Mouse (Mus musculus) liver, embryonic 11.5 days (tissue): ENCODE results near the gene Ptprn2. TPM values are rescaled to one million over a fixed set of nuclear protein-coding genes. Genes with fewer than 3 reads are reported as not detected.

Source experiments
- ATAC-seq: fragments of 200-750 bp; cut with Nextera tagmentation; replicated peaks from 2 replicates; pipeline ENCODE4 v1.8.0; 2017; ENCODE audit warnings: moderate number of reproducible peaks, mild to moderate bottlenecking, moderate TSS enrichment, moderate library complexity; ENCODE audit not compliant: low FRiP score
- DNase-seq: peaks from one replicate; pipeline ENCODE4 v3.0.0-alpha.2; 2017; ENCODE audit warnings: low spot score
- H3K27ac ChIP-seq: fragments of 300-500 bp; sonication (generic); 2 replicates; pipeline ENCODE4 v1.5.1; 2014; ENCODE audit warnings: mild to moderate bottlenecking, low read depth, low read length, control low read depth
- H3K27me3 ChIP-seq: fragments of 300-500 bp; sonication (generic); replicated peaks from 2 replicates; pipeline ENCODE4 v1.6.1; 2014; ENCODE audit warnings: low read length, mixed read lengths; ENCODE audit not compliant: control insufficient read depth, insufficient read depth
- H3K36me3 ChIP-seq: fragments of 300-500 bp; sonication (generic); 2 replicates; pipeline ENCODE4 v1.6.1; 2014; ENCODE audit warnings: mild to moderate bottlenecking, low read length, moderate library complexity, mixed read lengths; ENCODE audit not compliant: control insufficient read depth, insufficient read depth
- H3K4me1 ChIP-seq: fragments of 300-500 bp; sonication (generic); replicated peaks from 2 replicates; pipeline ENCODE4 v1.6.1; 2014; ENCODE audit warnings: low read length, mixed read lengths; ENCODE audit not compliant: control insufficient read depth, insufficient read depth
- H3K4me2 ChIP-seq: fragments of 300-500 bp; sonication (generic); 2 replicates; pipeline ENCODE4 v1.6.1; 2014; ENCODE audit warnings: mild to moderate bottlenecking, control low read depth, moderate library complexity
- H3K4me3 ChIP-seq: fragments of 300-500 bp; sonication (generic); 2 replicates; pipeline ENCODE4 v1.5.1; 2014; ENCODE audit warnings: low read depth, low read length, control low read depth
- H3K9ac ChIP-seq: fragments of 300-500 bp; sonication (generic); 2 replicates; pipeline ENCODE4 v1.6.1; 2014; ENCODE audit warnings: low read depth, low read length, control low read depth
- H3K9me3 ChIP-seq: fragments of 300-500 bp; sonication (generic); 2 replicates; pipeline ENCODE4 v1.6.1; 2016; ENCODE audit warnings: low read length, inconsistent platforms, mixed read lengths; ENCODE audit not compliant: control insufficient read depth
- WGBS: fragments of 180-500 bp; shearing (Covaris S2); extraction: QIAGEN DNeasy Blood & Tissue Kit; methylation state at CpG from one replicate; pipeline ENCODE4 v1.1.7; 2014; 5-methylcytosine and 5-hydroxymethylcytosine counted together
- polyA plus RNA-seq: library from polyadenylated mRNA; unstranded; fragments of >200 nt; fragmentation: Nextera tagmentation; extraction: Ambion mirVana; gene quantifications from 2 replicates; pipeline ENCODE4 v1.2.1, GENCODE M21; 2014

The Ptprn2 gene
- polyA plus RNA-seq, 1 experiment from 2014 or later, result 0.11 TPM

- Histone ChIP-seq H3K4me3 (no peak overlapping the region), H3K36me3 (no peaks in the 10 kb centered on the region), H3K9ac (no peak overlapping the region), H3K27ac (no peak overlapping the region), H3K4me2 (no peak overlapping the region), H3K4me1 (no peaks in the 10 kb centered on the region), H3K27me3 (no peaks in the 10 kb centered on the region), H3K9me3 (no peaks in the 10 kb centered on the region)
- ATAC-seq, result no peak
- no peak for DNase-seq
Measured at GRCm38 (mm10) chr12:116846220-116846619, 360.7 kb downstream of the Ptprn2 start.

DNA sequence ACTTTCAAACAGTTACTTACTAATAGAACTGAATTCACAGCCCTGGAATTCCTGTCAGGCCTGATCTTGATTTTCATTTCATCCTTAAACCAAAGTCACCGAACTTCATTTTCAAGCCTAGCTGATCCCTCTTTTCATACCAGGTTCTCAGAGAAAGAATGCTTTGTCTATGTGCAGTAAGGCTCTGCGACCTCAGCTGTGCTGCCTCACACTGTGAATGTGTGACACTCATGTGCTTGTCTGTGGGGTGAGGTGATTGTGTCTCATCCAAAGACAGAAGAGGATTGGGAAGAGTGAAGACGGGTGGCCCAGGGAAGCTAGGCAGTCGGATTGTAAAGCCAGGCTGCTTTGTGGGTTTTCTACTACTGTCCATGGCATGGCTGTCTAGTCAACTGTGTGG lies 361.5 kb downstream of the Ptprn2 start:
- no peak overlapping the region for H3K9ac ChIP-seq
- H3K4me1 ChIP-seq, result no peaks in the 10 kb centered on the region
- DNase-seq, result no peak
- WGBS, result 76% methylated on average over 4 of the region's 4 CpGs
- H3K27me3 ChIP-seq, result no peaks in the 10 kb centered on the region
- no peaks in the 10 kb centered on the region for H3K9me3 ChIP-seq
- H3K36me3 ChIP-seq, result no peaks in the 10 kb centered on the region
- H3K4me3 ChIP-seq, result no peak overlapping the region
- no peak overlapping the region for H3K4me2 ChIP-seq
- ATAC-seq, result no peak
- H3K27ac ChIP-seq, result no peak overlapping the region

DNA sequence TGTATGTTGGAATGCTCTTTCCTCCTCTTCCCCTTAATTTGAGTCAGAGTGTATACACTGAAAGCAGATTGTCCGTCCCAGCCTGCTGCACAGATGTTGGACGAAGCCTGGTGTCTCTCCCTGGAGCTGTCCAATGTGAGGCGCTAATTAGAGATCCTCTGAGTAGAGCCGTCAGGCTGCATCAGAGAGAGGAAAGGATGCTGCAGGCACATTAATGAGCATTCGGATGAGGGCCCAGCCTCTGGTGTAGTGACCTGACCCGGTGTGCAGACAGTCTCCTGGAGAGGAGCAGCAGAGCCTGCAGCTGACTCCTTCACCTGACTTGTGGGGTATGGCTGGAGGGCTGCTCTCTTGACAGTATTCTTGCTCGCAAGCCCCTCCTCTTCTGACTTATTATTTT lies 370.8 kb downstream of the Ptprn2 start:
- no peaks in the 10 kb centered on the region for H3K27me3 ChIP-seq
- H3K27ac ChIP-seq, result no peak overlapping the region
- ATAC-seq, result no peak
- no peak overlapping the region for H3K4me2 ChIP-seq
- no peak for DNase-seq
- no peak overlapping the region for H3K9ac ChIP-seq
- H3K4me1 ChIP-seq, result no peaks in the 10 kb centered on the region
- WGBS, result 75% methylated on average over 7 of the region's 7 CpGs
- H3K9me3 ChIP-seq, result no peaks in the 10 kb centered on the region
- H3K4me3 ChIP-seq, result no peak overlapping the region
- no peaks in the 10 kb centered on the region for H3K36me3 ChIP-seq

GRCm38 (mm10) chr12:116861360-116862017 lies 376.0 kb downstream of the Ptprn2 start:
- Histone ChIP-seq H3K9me3 (no peaks in the 10 kb centered on the region), H3K9ac (no peak overlapping the region), H3K27ac (no peak overlapping the region), H3K4me3 (no peak overlapping the region), H3K36me3 (no peaks in the 10 kb centered on the region), H3K27me3 (no peaks in the 10 kb centered on the region), H3K4me1 (no peaks in the 10 kb centered on the region), H3K4me2 (no peak overlapping the region)
- 79% methylated on average over 4 of the region's 4 CpGs for WGBS
- no peak for DNase-seq
- ATAC-seq, result no peak

- Histone ChIP-seq H3K4me1 (no peaks in the 10 kb centered on the region), H3K27ac (no peak overlapping the region), H3K27me3 (no peaks in the 10 kb centered on the region), H3K9ac (no peak overlapping the region), H3K9me3 (no peaks in the 10 kb centered on the region), H3K36me3 (no peaks in the 10 kb centered on the region), H3K4me3 (no peak overlapping the region), H3K4me2 (no peak overlapping the region)
- ATAC-seq (no peak), DNase-seq (no peak)
- WGBS, result 86% methylated on average over 4 of the region's 4 CpGs
Measured at GRCm38 (mm10) chr12:116863291-116863899, 377.9 kb downstream of the Ptprn2 start.

GRCm38 (mm10) chr12:116873866-116874585 lies 388.5 kb downstream of the Ptprn2 start:
- H3K4me2 ChIP-seq, result no peak overlapping the region
- DNase-seq (no peak), ATAC-seq (no peak)
- H3K27me3 ChIP-seq, result no peaks in the 10 kb centered on the region
- H3K4me1 ChIP-seq, result no peaks in the 10 kb centered on the region
- no peak overlapping the region for H3K9ac ChIP-seq
- H3K27ac ChIP-seq, result no peak overlapping the region
- 91% methylated on average over 1 of the region's 1 CpGs for WGBS
- H3K9me3 ChIP-seq, result no peaks in the 10 kb centered on the region
- H3K36me3 ChIP-seq, result no peaks in the 10 kb centered on the region
- H3K4me3 ChIP-seq, result no peak overlapping the region

DNA sequence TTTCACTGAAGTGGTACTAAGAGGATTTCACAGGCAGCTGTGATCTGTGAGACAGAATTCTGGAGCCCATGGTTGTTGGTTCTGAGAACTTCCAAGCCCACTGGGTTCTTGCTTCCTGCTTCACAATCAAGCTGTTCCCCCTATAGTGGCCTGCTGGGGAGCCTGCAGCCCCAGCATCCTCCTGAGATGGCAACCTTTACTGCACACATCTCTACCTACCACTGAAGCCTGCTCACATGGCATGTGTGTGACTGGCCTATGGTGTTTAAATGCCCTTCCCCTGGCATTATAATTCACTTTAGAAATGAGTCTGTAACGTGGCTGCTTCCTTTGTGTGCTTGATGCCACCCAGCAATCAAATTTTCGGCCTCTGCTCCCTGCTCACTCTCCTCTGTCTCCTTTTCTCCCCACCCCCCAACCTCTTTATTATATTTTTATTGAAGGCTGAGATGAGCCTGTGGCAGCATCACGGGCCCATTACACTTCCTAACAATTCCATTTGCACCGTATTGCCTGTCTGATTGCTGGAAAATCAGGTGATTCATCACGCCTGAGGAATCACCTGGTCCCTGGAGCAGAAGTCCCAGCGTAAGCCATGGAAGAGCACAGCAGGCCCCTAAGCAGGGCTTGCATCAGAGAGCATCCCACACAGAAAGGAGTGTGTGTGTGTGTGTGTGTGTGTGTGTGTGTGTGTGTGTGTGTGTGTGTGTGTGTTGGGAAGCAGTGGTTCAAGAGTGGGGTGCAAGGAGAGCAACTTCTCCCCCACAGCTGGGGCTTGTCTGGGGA lies 402.2 kb downstream of the Ptprn2 start:
- WGBS, result 66% methylated on average over 6 of the region's 6 CpGs
- Histone ChIP-seq H3K36me3 (no peaks in the 10 kb centered on the region), H3K4me1 (no peaks in the 10 kb centered on the region), H3K4me3 (no peak overlapping the region), H3K27me3 (no peaks in the 10 kb centered on the region), H3K4me2 (no peak overlapping the region), H3K9ac (no peak overlapping the region), H3K27ac (no peak overlapping the region), H3K9me3 (no peaks in the 10 kb centered on the region)
- DNase-seq (no peak), ATAC-seq (no peak)

DNA sequence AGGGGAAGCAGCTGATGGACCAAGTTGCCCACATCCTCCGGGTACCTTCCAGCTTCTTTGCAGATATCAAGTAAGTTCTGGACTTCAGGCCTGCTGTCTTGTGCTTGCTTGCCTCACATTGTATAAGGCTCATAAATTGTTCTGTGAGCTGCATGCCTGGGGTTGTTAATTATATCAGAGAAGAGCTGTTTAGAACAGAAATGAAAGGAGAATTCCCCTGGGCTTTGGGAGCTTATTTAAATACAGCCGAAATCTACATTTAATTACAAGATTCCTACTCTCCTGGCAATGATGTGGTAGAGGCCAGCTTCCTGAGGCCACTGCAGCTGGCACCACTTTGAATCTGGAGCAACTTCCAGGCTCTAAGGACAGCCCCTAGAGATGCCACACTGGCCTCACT lies 403.3 kb downstream of the Ptprn2 start:
- Histone ChIP-seq H3K4me2 (no peak overlapping the region), H3K36me3 (no peaks in the 10 kb centered on the region), H3K27me3 (no peaks in the 10 kb centered on the region), H3K9ac (no peak overlapping the region), H3K27ac (no peak overlapping the region), H3K9me3 (no peaks in the 10 kb centered on the region), H3K4me3 (no peak overlapping the region), H3K4me1 (no peaks in the 10 kb centered on the region)
- DNase-seq, result no peak
- ATAC-seq, result no peak
- 83% methylated on average over 2 of the region's 2 CpGs for WGBS
